Mouse (Mus musculus) midbrain, embryonic 13.5 days (tissue): ENCODE results near the gene Gm906. TPM values are rescaled to one million over a fixed set of nuclear protein-coding genes. Genes with fewer than 3 reads are reported as not detected.
"Not testable (repeated sequence)": the region's sequence is repeated elsewhere in the genome, so short reads cannot be mapped to it uniquely, and the experiment has no call there.

Experiments
- ATAC-seq: fragments of 200-750 bp; cut with Nextera tagmentation; 2 replicates; pipeline ENCODE4 v1.8.0; 2017; ENCODE audit warnings: mild to moderate bottlenecking, moderate TSS enrichment, moderate library complexity
- H3K27ac ChIP-seq: fragments of 300-500 bp; sonication (generic); 2 replicates; pipeline ENCODE4 v1.5.1; 2015; ENCODE audit warnings: inconsistent platforms, mild to moderate bottlenecking, moderate library complexity
- H3K27me3 ChIP-seq: fragments of 300-500 bp; sonication (generic); 2 replicates; pipeline ENCODE4 v1.6.1; 2015; ENCODE audit warnings: mild to moderate bottlenecking, inconsistent platforms
- H3K36me3 ChIP-seq: fragments of 300-500 bp; sonication (generic); 2 replicates; pipeline ENCODE4 v1.6.1; 2015; ENCODE audit warnings: mild to moderate bottlenecking, inconsistent platforms
- H3K4me1 ChIP-seq: fragments of 300-500 bp; sonication (generic); replicated peaks from 2 replicates; pipeline ENCODE4 v1.6.1; 2015; ENCODE audit warnings: inconsistent platforms
- H3K4me2 ChIP-seq: fragments of 300-500 bp; sonication (generic); replicated peaks from 2 replicates; pipeline ENCODE4 v1.6.1; 2015; ENCODE audit warnings: moderate library complexity, mild to moderate bottlenecking, inconsistent platforms
- H3K4me3 ChIP-seq: fragments of 300-500 bp; sonication (generic); replicated peaks from 2 replicates; pipeline ENCODE4 v1.5.1; 2015; ENCODE audit warnings: mild to moderate bottlenecking, inconsistent platforms
- H3K9ac ChIP-seq: fragments of 300-500 bp; sonication (generic); replicated peaks from 2 replicates; pipeline ENCODE4 v1.6.1; 2015; ENCODE audit warnings: mild to moderate bottlenecking, inconsistent platforms
- H3K9me3 ChIP-seq: fragments of 300-500 bp; sonication (generic); 2 replicates; pipeline ENCODE4 v1.6.1; 2016; ENCODE audit warnings: mild to moderate bottlenecking, inconsistent platforms
- WGBS: fragments of 180-500 bp; shearing (Covaris S2); methylation state at CpG from one replicate; pipeline ENCODE4 v1.1.7; 2015; 5-methylcytosine and 5-hydroxymethylcytosine counted together
- microRNA-seq: library from miRNA; unstranded; fragments of <30 nt; microRNA quantifications from one replicate; pipeline ENCODE4, GENCODE M21; 2016
- polyA plus RNA-seq: library from polyadenylated mRNA; unstranded; fragments of >200 nt; fragmentation: Nextera tagmentation; extraction: Ambion mirVana; gene quantifications from 2 replicates; pipeline ENCODE4 v1.2.1, GENCODE M21; 2015

Gm906 gene
- not detected in 2 replicates for polyA plus RNA-seq

DNA sequence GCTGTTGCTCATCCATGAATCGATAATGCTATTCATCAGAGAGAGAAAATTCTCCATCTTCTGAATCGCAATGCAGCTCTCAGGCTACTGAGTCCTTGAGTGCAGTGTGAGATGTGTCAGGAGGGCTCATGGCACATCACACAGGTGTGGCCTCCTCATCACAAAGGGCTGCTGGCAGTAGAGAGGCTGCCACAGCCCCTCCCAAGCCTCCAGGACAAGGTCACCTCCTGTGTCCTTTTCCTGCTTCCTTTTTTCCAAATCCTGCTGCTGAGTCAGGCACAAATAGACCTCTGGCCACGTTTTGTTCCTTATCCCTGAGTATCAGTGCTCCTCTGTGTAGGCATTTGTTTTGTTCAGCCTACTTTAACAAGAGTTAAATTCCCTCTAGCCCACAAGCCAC, at the start of gene Gm906:
TSS of gene Gm906 (minus strand) at position 101 of the 400 bp plus-strand sequence.
- H3K36me3 ChIP-seq, H3K27me3 ChIP-seq, H3K4me1 ChIP-seq, H3K27ac ChIP-seq, ATAC-seq, H3K9me3 ChIP-seq, H3K4me2 ChIP-seq, H3K9ac ChIP-seq, H3K4me3 ChIP-seq: not testable (repeated sequence)
- 75% methylated on average over 3 of the region's 3 CpGs for WGBS

DNA sequence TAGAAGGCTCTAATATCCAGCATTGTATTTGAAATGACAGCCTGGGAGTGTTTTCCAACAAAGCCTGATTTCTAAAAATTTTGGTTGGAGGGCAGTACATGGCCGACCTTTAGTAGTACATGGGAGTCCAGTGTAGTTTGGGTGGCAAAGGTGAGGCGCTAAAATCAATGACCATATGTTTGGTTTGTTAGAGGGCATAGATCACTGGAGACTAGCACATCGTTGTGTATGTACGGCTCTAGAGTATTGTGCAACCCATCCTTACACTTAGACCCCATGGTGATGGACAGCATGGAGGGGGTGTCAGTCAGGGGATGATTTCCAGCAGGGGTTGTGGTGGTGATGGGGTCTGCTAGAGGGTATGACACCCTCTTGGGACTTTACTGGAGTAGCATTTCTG, 33.2 kb upstream of the Gm906 start:
- not testable (repeated sequence) for ATAC-seq
- 85% methylated on average over 2 of the region's 4 CpGs for WGBS

DNA sequence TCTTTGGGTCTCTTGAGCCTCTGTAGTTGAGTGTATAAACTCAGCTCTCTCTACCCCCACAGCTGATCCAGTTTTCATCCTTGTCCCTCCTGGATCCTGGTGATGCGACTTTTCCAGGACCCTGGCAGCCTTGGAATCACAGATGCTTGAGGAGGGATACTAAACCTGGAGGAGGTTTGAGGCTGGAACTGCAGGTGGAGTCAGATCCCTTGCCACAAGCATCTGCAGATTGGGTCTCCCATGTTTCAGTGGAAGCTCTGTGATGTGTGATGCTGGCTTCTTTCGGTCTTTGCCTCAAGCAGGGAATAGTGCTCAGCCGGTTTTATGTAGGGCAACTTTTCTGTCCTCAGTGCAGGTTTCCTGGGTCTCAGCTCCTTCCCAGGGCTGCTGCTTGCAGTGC, 13.6 kb downstream of the Gm906 start:
- H3K4me3 ChIP-seq: no peak overlapping the region
- H3K27me3 ChIP-seq: no peaks in the 10 kb centered on the region
- ATAC-seq: no peak
- H3K27ac ChIP-seq: no peak overlapping the region
- H3K4me2 ChIP-seq: no peak overlapping the region
- no peaks in the 10 kb centered on the region for H3K36me3 ChIP-seq
- no peaks in the 10 kb centered on the region for H3K4me1 ChIP-seq
- H3K9me3 ChIP-seq: no peaks in the 10 kb centered on the region
- WGBS: 96% methylated on average over 3 of the region's 3 CpGs
- no peak overlapping the region for H3K9ac ChIP-seq

More for the DNA sequence above, 33.2 kb upstream of the Gm906 start:
- H3K9me3 ChIP-seq, H3K27me3 ChIP-seq, H3K4me3 ChIP-seq, H3K4me1 ChIP-seq, H3K27ac ChIP-seq, H3K9ac ChIP-seq, H3K4me2 ChIP-seq, H3K36me3 ChIP-seq: not testable (repeated sequence)

DNA sequence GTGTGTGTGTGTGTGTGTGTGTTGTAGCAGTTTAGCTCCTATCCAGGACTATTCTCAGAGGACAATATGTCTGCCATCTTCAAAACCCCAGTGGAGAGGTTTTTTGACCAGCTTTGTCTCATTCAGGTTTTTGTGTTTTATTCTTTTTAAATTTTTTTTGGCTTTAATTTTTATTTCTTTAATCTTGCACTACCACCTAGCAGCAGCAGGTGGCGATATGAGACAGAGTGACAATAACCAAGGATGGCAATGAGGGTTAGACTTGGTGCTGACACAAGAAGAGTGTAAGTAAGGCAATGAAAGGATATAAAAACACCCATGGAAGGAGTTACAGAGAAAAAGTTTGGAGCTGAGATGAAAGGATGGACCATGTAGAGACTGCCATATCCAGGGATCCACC, 38.3 kb downstream of the Gm906 start:
- not testable (repeated sequence) for H3K4me1 ChIP-seq, H3K4me3 ChIP-seq, H3K27ac ChIP-seq, H3K9me3 ChIP-seq, H3K36me3 ChIP-seq, H3K27me3 ChIP-seq, ATAC-seq, H3K4me2 ChIP-seq, H3K9ac ChIP-seq
- 0% methylated on average over 1 of the region's 1 CpGs for WGBS

DNA sequence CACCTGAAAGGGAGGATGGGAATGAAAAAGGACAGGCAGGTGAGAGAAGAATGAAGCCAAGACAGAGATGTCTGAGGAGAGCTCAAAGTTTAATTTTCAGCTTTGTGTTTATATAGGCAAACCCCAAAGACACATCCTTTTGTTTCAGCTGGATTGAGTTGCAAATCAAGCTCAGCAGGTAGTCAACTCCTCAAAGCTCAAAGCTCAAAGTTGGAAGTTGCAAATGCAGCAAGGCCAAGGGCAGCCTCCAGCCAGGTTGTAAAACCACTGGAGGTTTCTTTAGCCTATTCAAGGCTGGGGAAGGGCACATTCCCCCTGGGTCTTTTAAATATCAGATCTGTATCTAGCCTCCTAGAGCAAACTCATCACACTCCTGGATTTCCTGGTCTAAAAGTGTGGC, 39.9 kb downstream of the Gm906 start:
- H3K4me1 ChIP-seq, H3K36me3 ChIP-seq, H3K4me2 ChIP-seq, H3K9me3 ChIP-seq, ATAC-seq, H3K9ac ChIP-seq, H3K27ac ChIP-seq, H3K4me3 ChIP-seq, H3K27me3 ChIP-seq: not testable (repeated sequence)

DNA sequence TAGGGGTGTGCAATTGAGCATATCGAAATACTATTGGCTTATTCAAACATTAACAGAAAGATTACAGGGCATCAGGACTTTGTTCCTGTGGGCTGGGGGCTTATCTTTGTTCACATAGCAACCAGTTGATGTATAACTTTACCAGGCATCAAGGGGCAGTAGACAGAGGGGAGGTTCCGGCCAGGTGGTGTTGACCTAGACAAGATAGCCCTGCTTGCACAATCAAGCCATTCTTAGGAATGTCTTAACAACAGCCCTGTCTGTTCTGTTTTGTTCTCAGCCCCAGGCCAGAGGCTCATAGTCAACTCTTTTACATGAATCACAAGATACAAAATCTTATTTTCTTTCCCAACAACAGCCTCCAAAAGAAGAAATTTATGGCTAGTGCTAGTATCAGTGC, 40.5 kb downstream of the Gm906 start:
- not testable (repeated sequence) for H3K9me3 ChIP-seq, H3K27ac ChIP-seq, ATAC-seq, H3K4me2 ChIP-seq, H3K4me1 ChIP-seq, H3K4me3 ChIP-seq, H3K36me3 ChIP-seq, H3K27me3 ChIP-seq, H3K9ac ChIP-seq
- WGBS: 86% methylated on average over 2 of the region's 2 CpGs

DNA sequence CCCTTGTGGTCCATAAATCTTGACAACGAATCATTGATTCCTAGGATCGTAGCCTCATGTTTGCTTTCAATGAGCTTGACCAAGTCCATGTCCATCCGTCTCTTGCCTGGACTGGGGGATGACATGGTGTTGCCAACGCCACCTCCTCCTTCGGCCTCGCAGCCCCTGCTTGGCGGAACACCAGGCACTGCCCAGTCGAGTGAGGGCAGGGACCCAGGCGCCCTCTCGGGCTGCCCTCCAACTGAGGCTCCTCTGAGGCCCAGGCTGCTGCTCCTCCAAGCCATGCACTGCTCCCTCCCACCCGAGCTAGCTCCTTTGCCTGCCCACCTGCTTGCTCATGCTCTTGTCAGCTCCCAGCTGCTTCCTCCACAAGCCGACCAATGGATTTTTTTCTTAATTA, 42.1 kb downstream of the Gm906 start:
- no peaks in the 10 kb centered on the region for H3K36me3 ChIP-seq
- no peak for ATAC-seq
- 90% methylated on average over 12 of the region's 12 CpGs for WGBS
- H3K4me3 ChIP-seq: no peak overlapping the region
- no peaks in the 10 kb centered on the region for H3K9me3 ChIP-seq
- H3K4me1 ChIP-seq: no peaks in the 10 kb centered on the region
- H3K9ac ChIP-seq: no peak overlapping the region
- no peak overlapping the region for H3K27ac ChIP-seq
- no peak overlapping the region for H3K4me2 ChIP-seq
- no peaks in the 10 kb centered on the region for H3K27me3 ChIP-seq

DNA sequence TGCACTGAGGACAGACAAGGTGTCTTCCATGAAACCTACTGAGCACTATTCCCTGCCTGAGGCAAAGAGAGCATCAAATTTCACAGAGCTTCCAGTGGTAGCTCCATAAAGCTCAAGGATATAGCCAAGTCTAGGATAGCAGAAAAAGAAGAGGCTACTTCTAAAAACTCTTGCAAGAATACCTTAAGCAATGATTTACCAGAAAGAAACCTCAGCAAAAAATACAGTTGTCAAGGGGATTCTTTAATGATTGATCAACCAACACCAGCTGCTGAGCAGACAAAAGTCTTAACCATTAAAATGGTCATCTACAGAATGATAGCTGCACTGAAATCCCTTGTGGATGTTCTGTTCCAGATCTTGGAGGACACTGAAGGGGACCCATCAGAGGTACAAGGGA, 53.3 kb downstream of the Gm906 start:
- H3K4me3 ChIP-seq, H3K9ac ChIP-seq, H3K27me3 ChIP-seq, H3K27ac ChIP-seq, H3K9me3 ChIP-seq, H3K4me1 ChIP-seq, ATAC-seq, H3K36me3 ChIP-seq, H3K4me2 ChIP-seq: not testable (repeated sequence)

Small RNAs within 50 kb of the gene (microRNA-seq; reads per million reads assigned to microRNA genes)
- gene Gm24017: not detected

Other genes starting within 250 kb of the Gm906 start
- gene Fbxw17, start 167.6 kb upstream of the Gm906 start, polyA plus RNA-seq: 33.2 and 38.0 TPM in 2 replicates
- gene Gm47429, start 193.6 kb upstream of the Gm906 start, polyA plus RNA-seq: not detected in 2 replicates
- not detected in 2 replicates for gene Nutm2, start 217.0 kb upstream of the Gm906 start, polyA plus RNA-seq